Mouse (Mus musculus): ENCODE measurements at regions not wholly inside any gene's neighbourhood (a gene's known extent, or its start where the extent isn't known, plus 50 kb on each side); places are given as distances from the start of the nearest gene placed in this dataset.
A peak's percentile ranks its signal among the peaks of the same experiment; 100 is the strongest.

GRCm38 (mm10) chr9:41478106-41478848 is 316.8 kb upstream of the Ubash3b start:
- DNase-seq, result no peak

- peak; percentile 4 for DNase-seq
Measured at GRCm38 (mm10) chr9:41475326-41475725, 313.8 kb upstream of the Ubash3b start.

DNA sequence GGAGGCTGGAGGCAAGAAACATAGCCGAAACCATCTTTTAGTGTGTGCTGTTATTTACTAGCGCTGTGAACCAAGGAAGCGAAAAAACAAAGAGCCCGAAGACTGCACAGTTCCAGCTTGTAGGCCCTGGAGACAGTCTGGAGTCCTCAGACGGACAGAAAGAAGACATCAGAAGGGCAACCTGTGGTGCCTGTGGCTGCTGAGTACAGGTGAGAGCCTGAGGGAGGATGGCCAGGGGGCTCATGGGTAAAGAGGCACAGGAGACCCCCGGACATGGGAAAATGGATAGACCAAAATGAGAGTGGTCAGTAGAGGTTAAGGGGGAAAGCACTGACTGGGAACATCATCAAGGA is 313.4 kb upstream of the Ubash3b start:
- DNase-seq, result no peak

DNA sequence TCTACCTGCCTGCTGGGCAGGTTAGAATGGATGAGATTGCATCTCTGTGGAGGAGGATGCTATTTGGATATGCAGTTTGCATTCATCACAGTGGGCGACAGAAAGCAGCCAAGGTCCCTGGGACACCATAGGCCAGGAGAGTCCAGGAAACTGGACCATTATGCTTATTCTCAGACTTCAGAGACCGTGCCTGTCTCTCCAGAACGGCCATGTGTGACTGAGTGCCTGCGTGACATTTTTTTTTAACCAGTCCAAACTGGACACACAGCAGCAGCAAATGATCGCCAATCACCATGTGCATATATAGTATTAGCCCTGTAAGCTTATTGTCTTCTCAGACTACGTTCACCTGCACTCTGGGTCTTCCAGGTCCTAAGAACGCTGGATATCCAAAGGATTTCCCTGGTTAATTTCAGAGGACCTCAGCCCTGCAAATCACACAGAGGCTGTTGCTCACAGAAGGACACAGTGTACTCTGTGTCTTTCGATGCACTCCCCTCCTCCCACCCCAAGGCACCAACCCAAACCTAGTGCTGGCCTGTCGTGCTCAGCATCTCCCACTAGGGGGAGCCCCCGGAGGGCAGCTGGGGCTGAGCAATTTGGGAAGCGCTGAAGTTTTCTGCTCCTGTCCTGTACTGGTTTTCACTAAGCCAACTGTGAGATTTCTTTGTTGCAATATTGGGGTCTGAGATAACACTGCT is 312.9 kb upstream of the Ubash3b start:
- DNase-seq, result peak; percentile 45

GRCm38 (mm10) chr9:41473506-41473905 is 312.0 kb upstream of the Ubash3b start:
- DNase-seq, result no peak

GRCm38 (mm10) chr9:41471345-41471744 is 309.8 kb upstream of the Ubash3b start:
- DNase-seq, result no peak

GRCm38 (mm10) chr9:41470010-41470409 is 308.5 kb upstream of the Ubash3b start:
- no peak for DNase-seq

DNA sequence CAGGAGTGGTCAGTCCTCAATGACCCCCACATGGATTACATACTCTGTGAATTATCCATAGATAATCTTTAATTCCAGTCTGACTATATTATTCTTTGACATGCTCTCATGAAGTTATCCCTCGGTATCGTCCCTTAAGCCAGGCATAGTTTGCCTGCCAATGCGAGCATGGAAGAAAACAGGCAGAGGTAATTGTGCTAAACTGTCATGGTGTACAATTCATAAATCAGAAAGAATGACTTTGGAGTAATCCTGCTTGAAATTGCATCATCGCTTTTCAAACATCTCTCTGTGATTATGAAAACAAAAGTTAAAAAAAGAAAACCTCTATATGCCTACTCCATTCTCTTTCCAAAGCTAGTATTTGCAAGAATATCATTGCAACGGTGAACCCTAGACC is 307.9 kb upstream of the Ubash3b start:
- no peak for DNase-seq

GRCm38 (mm10) chr9:41464057-41464685 is 302.7 kb upstream of the Ubash3b start:
- no peak for DNase-seq

- DNase-seq, result peak; percentile 79
Measured at GRCm38 (mm10) chr9:41461742-41462141, 300.2 kb upstream of the Ubash3b start.

DNA sequence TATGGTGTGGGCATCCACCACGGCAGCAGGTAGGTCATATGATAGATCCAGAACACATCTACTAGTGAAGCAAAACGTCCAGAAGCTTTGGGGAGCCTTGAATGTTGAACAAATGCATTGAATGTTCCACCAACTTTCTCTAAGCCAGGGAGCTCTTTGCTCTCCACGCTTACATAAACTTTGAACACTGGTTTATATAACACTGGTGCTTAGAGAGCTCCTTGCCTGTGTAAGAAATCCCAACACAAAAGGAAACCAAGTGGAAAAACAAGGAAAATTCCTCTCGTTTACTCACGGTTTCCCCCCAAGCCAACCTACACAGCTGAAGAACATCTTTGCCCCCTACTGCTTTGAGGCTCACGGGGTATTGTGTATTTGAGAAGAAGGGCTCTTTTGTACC is 299.2 kb upstream of the Ubash3b start:
- DNase-seq, result no peak

DNA sequence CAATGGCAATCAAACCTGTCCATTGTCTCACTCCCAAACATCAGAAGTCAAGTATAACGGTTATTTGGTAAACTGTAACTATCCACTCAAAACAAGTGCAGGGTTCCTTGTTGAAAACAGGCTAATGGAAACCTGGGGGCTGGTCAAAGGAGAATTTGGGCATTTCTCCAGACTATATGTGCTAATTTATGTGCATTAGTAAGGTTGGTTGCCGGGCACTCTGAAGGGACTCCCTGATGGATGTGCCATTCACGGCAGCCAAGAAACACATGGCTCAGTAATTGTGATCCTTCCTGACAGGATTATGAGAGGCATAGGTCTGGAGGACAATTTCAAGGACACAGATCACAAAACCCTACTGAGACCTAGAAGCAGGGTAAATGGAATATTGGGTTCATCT is 295.5 kb upstream of the Ubash3b start:
- DNase-seq, result no peak

GRCm38 (mm10) chr9:41451738-41452137 is 290.2 kb upstream of the Ubash3b start:
- no peak for DNase-seq

DNA sequence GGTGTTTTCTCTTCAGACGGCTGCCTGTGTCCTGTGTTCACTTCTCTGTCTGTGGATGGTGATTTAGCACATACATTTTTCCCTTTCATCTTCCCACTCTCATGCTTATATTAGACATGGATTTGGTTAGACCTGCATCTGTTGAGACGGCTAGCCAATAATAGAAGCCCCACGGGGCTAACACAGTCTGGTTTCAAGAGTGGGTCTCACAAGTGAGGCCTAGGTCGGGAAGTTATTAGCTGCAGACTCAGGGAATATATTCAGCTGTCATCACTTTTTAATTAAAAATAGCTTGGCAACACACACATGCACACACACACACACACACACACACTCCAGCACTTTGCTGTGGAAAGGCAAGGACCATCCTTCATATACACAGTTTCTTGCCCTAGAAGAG is 287.7 kb upstream of the Ubash3b start:
- no peak for DNase-seq

DNA sequence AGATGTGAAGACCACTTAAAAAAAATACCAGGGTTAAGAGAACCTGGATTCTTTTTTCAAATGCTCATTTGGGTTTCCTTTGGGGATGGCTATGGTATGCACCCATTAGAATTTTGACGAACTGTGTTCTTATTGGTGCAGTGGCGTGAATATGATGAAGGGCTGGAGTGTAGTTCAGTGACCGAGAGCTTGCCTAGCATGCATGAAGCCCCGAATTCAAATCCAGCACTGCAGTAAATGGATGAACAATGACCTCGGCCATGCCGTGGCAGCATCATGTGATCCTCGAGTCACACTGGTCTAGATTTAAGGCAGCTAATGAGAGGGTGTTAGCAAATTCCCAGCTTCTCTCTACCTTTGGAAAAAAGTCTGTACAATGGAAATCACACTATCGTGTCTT is 286.4 kb upstream of the Ubash3b start:
- no peak for DNase-seq

DNA sequence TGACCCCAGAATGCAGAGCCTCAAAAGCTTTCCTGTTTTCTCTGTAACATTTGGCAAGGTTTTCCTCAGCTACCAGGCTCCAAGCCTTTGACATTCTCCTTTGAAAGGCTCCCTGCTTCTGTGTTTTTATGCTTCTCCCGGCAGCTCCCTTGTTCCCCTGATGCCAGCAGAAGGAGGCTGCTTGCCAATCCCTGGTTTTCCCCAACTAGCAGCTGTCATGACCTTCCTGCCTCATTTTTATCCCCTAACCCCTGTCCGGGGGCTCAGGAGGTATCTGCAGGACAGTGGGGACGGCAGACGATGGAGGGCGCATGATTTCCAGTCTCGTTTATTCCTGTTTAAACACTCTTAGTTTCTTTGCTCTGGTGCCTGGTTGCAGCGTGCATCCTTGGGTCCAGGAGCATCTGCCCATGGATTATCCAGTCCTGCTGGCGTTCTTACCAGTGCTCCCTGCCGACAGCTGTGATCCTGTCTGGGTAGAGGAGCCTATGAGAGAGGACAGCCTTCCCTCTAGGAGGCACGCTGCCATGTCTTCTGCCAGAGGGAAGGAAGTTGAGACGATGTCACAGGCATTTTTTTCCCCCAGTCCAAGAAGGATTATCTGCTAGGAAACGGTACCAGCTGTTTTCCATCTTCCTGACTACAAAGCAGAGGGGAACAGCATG is 285.8 kb upstream of the Ubash3b start:
- peak; percentile 18 for DNase-seq

GRCm38 (mm10) chr9:41446431-41447203 is 285.1 kb upstream of the Ubash3b start:
- DNase-seq, result no peak

DNA sequence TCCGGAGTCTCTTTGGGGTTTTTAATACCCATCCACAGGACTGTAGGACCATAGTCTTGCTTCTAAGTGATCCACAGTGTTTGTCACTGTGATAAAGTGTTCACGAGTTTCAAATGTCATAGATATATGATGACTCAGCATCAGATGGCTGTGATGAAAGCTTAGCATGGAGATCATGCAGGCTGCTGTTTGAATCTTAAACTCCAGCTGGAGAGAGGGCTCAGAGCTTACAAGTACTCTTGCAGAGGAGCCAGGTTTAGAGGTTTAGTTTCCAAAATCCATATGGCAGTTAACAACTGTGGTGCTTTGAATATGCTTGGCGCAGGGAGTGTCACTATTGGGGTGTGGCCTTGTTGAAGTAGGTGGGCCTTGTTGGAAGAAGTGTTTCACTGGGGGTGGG is 280.9 kb upstream of the Ubash3b start:
- DNase-seq, result no peak

DNA sequence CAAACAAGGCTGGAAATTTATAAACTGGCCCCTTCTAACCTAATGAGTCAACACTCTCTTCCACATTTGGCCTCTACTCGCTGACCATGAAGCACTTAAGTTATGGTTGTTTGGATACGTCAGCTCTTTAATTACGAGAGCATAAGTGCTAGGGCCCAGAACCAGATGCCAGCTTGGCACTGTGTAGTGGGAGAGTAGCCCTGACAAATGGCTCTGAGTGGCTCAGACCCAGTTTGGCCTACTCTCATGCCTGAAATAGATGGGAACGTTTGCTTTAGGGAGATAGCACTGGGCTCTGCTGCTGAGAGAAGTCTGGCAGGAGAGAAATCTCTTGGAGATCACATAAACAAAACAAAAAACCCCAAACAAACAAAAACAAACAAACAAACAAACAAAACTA is 278.5 kb upstream of the Ubash3b start:
- DNase-seq, result no peak

GRCm38 (mm10) chr9:41438141-41438540 is 276.6 kb upstream of the Ubash3b start:
- no peak for DNase-seq

GRCm38 (mm10) chr9:41430391-41431343 is 269.2 kb upstream of the Ubash3b start:
- DNase-seq, result no peak

Measured in kidney, adult 11 months (tissue).